In the genomic region with DNA sequence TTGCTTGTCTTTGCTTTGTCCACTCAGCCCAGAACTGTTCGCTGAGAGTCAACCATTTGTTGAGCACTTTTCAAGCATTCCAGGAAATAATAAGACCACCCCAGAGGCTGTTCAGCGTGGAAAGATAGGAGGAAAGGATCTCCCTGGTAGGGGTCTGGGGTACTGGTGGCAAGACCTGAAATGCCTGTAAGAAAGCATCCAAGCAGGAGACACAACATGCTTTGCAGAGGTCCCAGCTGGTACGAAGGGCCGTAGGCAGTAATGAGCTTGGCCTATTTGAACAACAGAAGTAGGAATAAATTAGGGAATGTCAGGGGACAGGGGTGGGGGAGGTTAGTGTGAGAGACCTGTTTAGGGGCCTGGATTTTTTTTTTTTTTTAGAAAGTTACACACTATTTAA, we compare ENCODE assay signal across 19 mouse cellular contexts. TPM values are rescaled to one million over a fixed set of nuclear protein-coding genes. Genes with fewer than 3 reads are reported as not detected.
DNase-seq lines count a peak whose midpoint lies in the region; ATAC-seq lines count a peak whose summit lies in the region.
"Had no signal": no experiment of that assay in that cellular context is flagged by ENCODE, and none has a peak within 500 bp of the region (broad histone marks: within the 10 kb centered on the region; RNA-seq: fewer than 3 reads in every experiment).

No protein-coding gene starts in this region.

- H3K27me3 ChIP-seq in forebrain, embryonic 11.5 days (ENCODE audit: control insufficient read depth, insufficient read depth, low read length) = no peaks in the 10 kb centered on the region
- no peaks in the 10 kb centered on the region for H3K27me3 ChIP-seq in forebrain, embryonic 15.5 days
- no peaks in the 10 kb centered on the region for H3K27me3 ChIP-seq in neural tube, embryonic 11.5 days (ENCODE audit: control insufficient read depth, insufficient read depth, low read length)
- no peaks in the 10 kb centered on the region for H3K27me3 ChIP-seq in neural tube, embryonic 15.5 days (replicated peaks)
- no peaks in the 10 kb centered on the region for H3K27me3 ChIP-seq in midbrain, embryonic 14.5 days (ENCODE audit: control insufficient read depth, insufficient read depth, low read length)
- H3K27me3 ChIP-seq: CH12.LX had no signal

- no peak for DNase-seq in forebrain, embryonic 11.5 days (ENCODE audit: low spot score)
- DNase-seq in neural tube, embryonic 11.5 days (ENCODE audit: low spot score) = no peak
- DNase-seq in midbrain, embryonic 14.5 days = peak; percentile 16
- DNase-seq in spleen, adult 18-20 months = no peak
- no peak for DNase-seq in kidney, adult 11 months
- DNase-seq: cerebellum, postnatal 14 days; heart, postnatal 14 days; kidney, postnatal 10 days; lung, adult 2 months; thymus, postnatal 14 days had no signal

- WGBS in forebrain, embryonic 11.5 days = 25% methylated on average over 4 of the region's 4 CpGs
- 11% methylated on average over 4 of the region's 4 CpGs for WGBS in forebrain, embryonic 15.5 days
- WGBS in neural tube, embryonic 11.5 days = 43% methylated on average over 4 of the region's 4 CpGs
- WGBS in neural tube, embryonic 15.5 days = 26% methylated on average over 4 of the region's 4 CpGs
- 26% methylated on average over 4 of the region's 4 CpGs for WGBS in midbrain, embryonic 14.5 days

- no peak overlapping the region for H3K4me3 ChIP-seq in forebrain, embryonic 11.5 days (ENCODE audit: low read depth, low read length)
- H3K4me3 ChIP-seq in forebrain, embryonic 15.5 days = no peak overlapping the region
- no peak overlapping the region for H3K4me3 ChIP-seq in neural tube, embryonic 11.5 days (ENCODE audit: low read depth, low read length)
- no peak overlapping the region for H3K4me3 ChIP-seq in neural tube, embryonic 15.5 days (replicated peaks)
- H3K4me3 ChIP-seq in midbrain, embryonic 14.5 days (replicated peaks; ENCODE audit: low read depth, low read length) = no peak overlapping the region
- H3K4me3 ChIP-seq: erythroblast, embryonic 14.5 days; layer of hippocampus, adult 2 months; limb, embryonic 10.5 days had no signal

- peak overlapping the region; percentile 38; the same call in 1 of the 2 replicates for H3K27ac ChIP-seq in forebrain, embryonic 11.5 days (ENCODE audit: low read depth, low read length)
- H3K27ac ChIP-seq in forebrain, embryonic 15.5 days (replicated peaks) = no peak overlapping the region
- no peak overlapping the region for H3K27ac ChIP-seq in neural tube, embryonic 11.5 days (ENCODE audit: low read depth, low read length)
- no peak overlapping the region for H3K27ac ChIP-seq in neural tube, embryonic 15.5 days (replicated peaks)
- no peak overlapping the region for H3K27ac ChIP-seq in midbrain, embryonic 14.5 days (replicated peaks; ENCODE audit: low read depth, low read length)
- H3K27ac ChIP-seq: layer of hippocampus, adult 2 months; limb, embryonic 10.5 days; macrophage had no signal

- peaks cover 10% of the 10 kb centered on the region; the same call in 1 of the 2 replicates for H3K4me1 ChIP-seq in forebrain, embryonic 11.5 days (replicated peaks; ENCODE audit: control insufficient read depth, insufficient read depth, low read length)
- H3K4me1 ChIP-seq in forebrain, embryonic 15.5 days = peaks cover 13% of the 10 kb centered on the region
- no peaks in the 10 kb centered on the region; the same call in 1 of the 2 replicates for H3K4me1 ChIP-seq in neural tube, embryonic 11.5 days (ENCODE audit: control insufficient read depth, insufficient read depth, low read length)
- H3K4me1 ChIP-seq in neural tube, embryonic 15.5 days = peaks cover 7% of the 10 kb centered on the region
- peaks cover 14% of the 10 kb centered on the region; the same call in 1 of the 2 replicates for H3K4me1 ChIP-seq in midbrain, embryonic 14.5 days (ENCODE audit: control insufficient read depth, insufficient read depth, low read length)

- H3K9me3 ChIP-seq in forebrain, embryonic 11.5 days (ENCODE audit: control insufficient read depth, low read length) = no peaks in the 10 kb centered on the region
- H3K9me3 ChIP-seq in forebrain, embryonic 15.5 days = no peaks in the 10 kb centered on the region
- no peaks in the 10 kb centered on the region for H3K9me3 ChIP-seq in neural tube, embryonic 11.5 days (ENCODE audit: control insufficient read depth, low read length)
- no peaks in the 10 kb centered on the region for H3K9me3 ChIP-seq in neural tube, embryonic 15.5 days (replicated peaks)
- H3K9me3 ChIP-seq in midbrain, embryonic 14.5 days (ENCODE audit: control insufficient read depth, low read length) = no peaks in the 10 kb centered on the region
- H3K9me3 ChIP-seq: limb, embryonic 10.5 days had no signal

- H3K4me2 ChIP-seq in forebrain, embryonic 11.5 days (ENCODE audit: low read depth, low read length, severe bottlenecking) = no peak overlapping the region; the same call in 1 of the 2 replicates
- no peak overlapping the region for H3K4me2 ChIP-seq in forebrain, embryonic 15.5 days (replicated peaks)
- H3K4me2 ChIP-seq in neural tube, embryonic 11.5 days (ENCODE audit: low read depth) = no peak overlapping the region
- H3K4me2 ChIP-seq in neural tube, embryonic 15.5 days = no peak overlapping the region
- no peak overlapping the region for H3K4me2 ChIP-seq in midbrain, embryonic 14.5 days (ENCODE audit: low read length)
- H3K4me2 ChIP-seq: heart, embryonic 11.5 days; liver, embryonic 11.5 days had no signal

- no peaks in the 10 kb centered on the region for H3K36me3 ChIP-seq in forebrain, embryonic 11.5 days (ENCODE audit: control insufficient read depth, insufficient read depth, low read length)
- no peaks in the 10 kb centered on the region for H3K36me3 ChIP-seq in forebrain, embryonic 15.5 days
- no peaks in the 10 kb centered on the region for H3K36me3 ChIP-seq in neural tube, embryonic 11.5 days (ENCODE audit: control insufficient read depth, insufficient read depth, low read length)
- H3K36me3 ChIP-seq in neural tube, embryonic 15.5 days = no peaks in the 10 kb centered on the region
- no peaks in the 10 kb centered on the region for H3K36me3 ChIP-seq in midbrain, embryonic 14.5 days (ENCODE audit: control insufficient read depth, insufficient read depth, low read length)
- H3K36me3 ChIP-seq: limb, embryonic 10.5 days had no signal

- H3K9ac ChIP-seq in forebrain, embryonic 11.5 days (ENCODE audit: low read length) = no peak overlapping the region
- no peak overlapping the region for H3K9ac ChIP-seq in forebrain, embryonic 15.5 days (replicated peaks)
- no peak overlapping the region for H3K9ac ChIP-seq in neural tube, embryonic 11.5 days (ENCODE audit: low read length)
- no peak overlapping the region for H3K9ac ChIP-seq in neural tube, embryonic 15.5 days (replicated peaks)
- no peak overlapping the region for H3K9ac ChIP-seq in midbrain, embryonic 14.5 days (replicated peaks; ENCODE audit: low read length)

- ATAC-seq in forebrain, embryonic 11.5 days (replicated peaks; ENCODE audit: low FRiP score) = peak; percentile 57
- no peak; the same call in 1 of the 2 replicates for ATAC-seq in forebrain, embryonic 15.5 days (replicated peaks)
- ATAC-seq in neural tube, embryonic 11.5 days (ENCODE audit: insufficient read depth, low FRiP score, low TSS enrichment) = peak; percentile 38
- no peak for ATAC-seq in neural tube, embryonic 15.5 days (ENCODE audit: low FRiP score)
- 0 out of 2 replicates have a peak, but pooled peaks have one; percentile 46 for ATAC-seq in midbrain, embryonic 14.5 days (ENCODE audit: low FRiP score, low TSS enrichment)

RNA-seq across cellular contexts. Expression of a gene that starts 0.7 kb away (rescaled TPM):
- 1.9 and 2.9 TPM in 2 replicates for polyA plus RNA-seq in forebrain, embryonic 11.5 days (2014; fragmentation: Nextera tagmentation; extraction: Ambion mirVana)
- 0.69 and 1.00 TPM in 2 replicates for polyA plus RNA-seq in forebrain, embryonic 15.5 days (2015; fragmentation: Nextera tagmentation; extraction: Ambion mirVana)
- 0.22 and 0.42 TPM in 2 replicates for polyA plus RNA-seq in neural tube, embryonic 11.5 days (2014; fragmentation: Nextera tagmentation; extraction: Ambion mirVana)
- polyA plus RNA-seq in neural tube, embryonic 15.5 days (2015; fragmentation: Nextera tagmentation; extraction: Ambion mirVana) = 0.70 and 3.8 TPM in 2 replicates
- polyA plus RNA-seq in midbrain, embryonic 14.5 days (2014; fragmentation: Nextera tagmentation; extraction: Ambion mirVana) = 0.81 and 1.1 TPM in 2 replicates
- polyA plus RNA-seq: erythroblast, embryonic 14.5 days; macrophage had no signal

Comparison
In these comparisons a context has a peak if more than half of its experiments do, and no peak if none do; other contexts are left out.
1. ATAC-seq: peak in forebrain, embryonic 11.5 days (single experiment), neural tube, embryonic 11.5 days (single experiment) and midbrain, embryonic 14.5 days (single experiment); none in forebrain, embryonic 15.5 days (single experiment) and neural tube, embryonic 15.5 days (single experiment).